In the genomic region with DNA sequence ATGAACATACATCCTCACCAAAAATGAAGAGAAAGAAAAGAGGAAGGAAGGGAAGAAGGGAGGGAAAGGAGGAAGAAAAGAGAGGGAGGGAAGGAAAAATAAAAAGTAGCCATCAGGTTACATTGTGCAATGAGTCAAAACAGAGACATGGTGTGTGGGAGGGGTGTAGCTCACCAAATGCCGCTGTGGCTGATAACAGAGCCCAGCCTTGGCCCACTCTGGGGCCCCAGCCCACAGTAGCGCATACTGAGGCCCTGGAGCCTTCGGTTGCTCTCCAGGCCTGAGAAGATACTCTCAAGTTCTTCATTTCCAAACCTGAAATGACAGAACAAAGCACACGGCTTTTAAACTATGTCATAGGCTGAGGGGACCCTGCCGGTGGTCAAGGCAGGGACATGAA, we compare ENCODE assay signal across 16 mouse cellular contexts. TPM values are rescaled to one million over a fixed set of nuclear protein-coding genes. Genes with fewer than 3 reads are reported as not detected.
"Had no signal": no experiment of that assay in that cellular context is flagged by ENCODE, and none has a peak within 500 bp of the region (broad histone marks: within the 10 kb centered on the region; RNA-seq: fewer than 3 reads in every experiment).

No protein-coding gene starts in this region.

- DNase-seq: kidney, adult 8-10 months; kidney, postnatal 36 days; layer of hippocampus, adult 9-11 months; layer of hippocampus, postnatal 36 days; lung, adult 18-20 months; lung, postnatal 36 days; thymus, adult 2 months; thymus, postnatal 36 days had no signal

- H3K9ac ChIP-seq: limb, embryonic 13.5 days; midbrain, embryonic 15.5 days; neural tube, embryonic 12.5 days had no signal

- H3K4me1 ChIP-seq: limb, embryonic 13.5 days; midbrain, embryonic 15.5 days; neural tube, embryonic 12.5 days had no signal

- H3K27me3 ChIP-seq: limb, embryonic 13.5 days; midbrain, embryonic 15.5 days; neural tube, embryonic 12.5 days had no signal

- H3K9me3 ChIP-seq: limb, embryonic 13.5 days; midbrain, embryonic 15.5 days; neural tube, embryonic 12.5 days had no signal

- ATAC-seq: intestine, embryonic 16.5 days; lung, postnatal 0 days; midbrain, embryonic 15.5 days had no signal

- H3K27ac ChIP-seq: kidney, postnatal 0 days; limb, embryonic 13.5 days; midbrain, embryonic 15.5 days; neural tube, embryonic 12.5 days had no signal

- H3K36me3 ChIP-seq: limb, embryonic 13.5 days; midbrain, embryonic 15.5 days; neural tube, embryonic 12.5 days had no signal

- H3K4me2 ChIP-seq: limb, embryonic 13.5 days; midbrain, embryonic 11.5 days; midbrain, embryonic 15.5 days; neural tube, embryonic 12.5 days had no signal

- H3K4me3 ChIP-seq: limb, embryonic 13.5 days; midbrain, embryonic 15.5 days; neural tube, embryonic 12.5 days had no signal

RNA-seq across cellular contexts. Expression of a gene that starts 10.8 kb away (rescaled TPM):
- polyA plus RNA-seq: intestine, embryonic 16.5 days; midbrain, embryonic 11.5 days; neural tube, embryonic 12.5 days; stomach, embryonic 14.5 days had no signal
